Mouse (Mus musculus) c-Kit-positive CD71-negative TER-119-negative erythroid progenitor cells, embryonic 14.5 days (primary cell): ENCODE measurements at regions not wholly inside any gene's neighbourhood (a gene's known extent, or its start where the extent isn't known, plus 50 kb on each side); places are given as distances from the start of the nearest gene placed in this dataset.

Experiments used
- DNase-seq: peaks from one replicate; pipeline ENCODE4 v3.0.0-alpha.2; 2013; ENCODE audit warnings: low read depth

DNA sequence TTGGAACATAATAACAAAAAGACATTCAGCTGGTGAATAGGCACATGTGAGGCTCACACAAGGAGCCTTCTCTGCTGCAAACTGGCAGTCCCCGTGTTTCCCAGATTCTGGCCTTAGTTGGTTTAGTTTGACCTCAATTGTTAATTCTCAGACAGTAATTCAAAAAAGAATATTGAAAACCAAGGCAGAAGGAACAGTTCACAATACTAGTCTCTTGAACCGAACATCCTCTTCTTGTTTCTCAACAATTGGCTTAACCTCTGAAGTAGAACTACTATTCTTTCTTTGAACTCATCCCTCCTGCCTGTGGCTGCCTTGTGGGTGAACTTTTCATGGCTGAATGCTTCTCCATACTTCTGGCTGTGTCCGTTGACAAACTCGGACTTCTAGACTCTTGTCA lies 110.4 kb upstream of the Neil3 start:
- no peak for DNase-seq

DNA sequence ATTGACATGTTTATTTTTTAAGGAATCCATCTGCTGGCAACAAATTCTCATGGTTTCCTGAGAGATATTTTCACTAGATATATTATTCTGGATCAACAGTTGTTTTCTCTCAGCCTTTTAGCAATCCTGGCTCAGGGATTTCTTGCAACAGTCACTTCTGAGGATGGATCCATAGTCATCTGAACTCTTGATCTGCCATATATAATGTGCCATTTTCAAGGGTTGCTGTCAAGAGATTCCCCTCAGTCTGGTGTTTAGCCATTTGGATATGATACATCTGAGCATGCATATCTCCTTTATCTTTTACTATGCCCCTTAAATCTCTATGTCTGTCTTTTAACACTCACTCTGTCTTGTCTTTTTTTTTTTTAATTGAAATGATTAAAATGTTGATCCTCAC lies 130.3 kb upstream of the Neil3 start:
- no peak for DNase-seq

DNA sequence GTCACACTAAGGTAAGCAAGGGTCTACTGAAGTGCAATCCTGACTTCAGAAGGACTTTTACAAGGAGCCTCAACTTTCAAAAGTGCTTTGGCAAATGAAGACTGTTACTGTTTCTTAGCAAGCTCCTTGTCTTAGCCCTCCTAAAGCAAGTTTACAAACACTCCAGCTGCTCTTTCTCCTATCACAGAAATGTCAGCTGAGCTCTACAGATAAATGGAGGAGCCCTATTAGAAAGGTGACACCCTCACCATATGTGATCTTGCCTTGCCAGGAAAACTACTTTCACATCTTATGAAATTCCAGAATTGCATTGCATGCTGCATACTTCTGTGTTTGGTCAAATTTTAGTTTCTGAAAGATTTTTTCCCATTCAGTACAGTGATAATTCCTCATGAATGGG lies 136.6 kb upstream of the Neil3 start:
- DNase-seq, result no peak

DNA sequence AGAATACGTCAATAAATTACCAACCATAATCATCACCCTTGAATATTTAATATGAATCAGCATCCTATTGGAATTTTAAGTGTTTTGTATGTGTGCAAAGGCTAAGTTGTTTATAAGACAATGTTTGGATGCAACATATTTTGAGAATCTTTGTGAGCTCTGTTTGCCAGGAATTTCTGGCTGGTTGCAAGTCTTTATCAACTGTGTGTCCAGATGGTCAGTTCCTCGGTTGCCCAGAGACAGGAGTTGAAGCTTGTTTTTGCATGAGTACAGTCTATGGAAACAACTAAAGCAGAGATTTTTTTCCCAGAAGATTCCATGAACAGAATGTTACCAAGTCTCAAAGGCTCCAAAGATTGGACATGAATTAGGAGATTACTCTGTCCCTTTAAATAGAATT lies 142.0 kb upstream of the Neil3 start:
- DNase-seq, result no peak

DNA sequence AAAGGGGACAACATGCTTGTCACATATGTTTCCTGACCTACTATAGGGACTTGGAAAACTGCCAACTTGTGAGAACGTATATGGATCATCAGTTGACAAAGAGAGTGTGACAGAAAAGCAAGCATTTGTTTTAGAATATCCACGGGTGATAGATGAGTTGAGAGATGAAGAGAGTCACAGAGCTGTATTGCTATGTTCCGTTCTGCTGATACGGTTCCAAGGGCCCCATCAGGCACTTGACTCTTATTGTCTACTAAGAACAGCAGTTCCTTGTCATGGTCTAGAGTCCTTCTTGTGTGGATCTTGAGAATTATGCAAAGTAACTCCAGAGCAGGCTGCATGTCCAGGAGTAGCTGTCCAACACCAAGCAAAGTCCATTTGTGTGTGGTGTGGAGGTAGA lies 143.0 kb upstream of the Neil3 start:
- no peak for DNase-seq

DNA sequence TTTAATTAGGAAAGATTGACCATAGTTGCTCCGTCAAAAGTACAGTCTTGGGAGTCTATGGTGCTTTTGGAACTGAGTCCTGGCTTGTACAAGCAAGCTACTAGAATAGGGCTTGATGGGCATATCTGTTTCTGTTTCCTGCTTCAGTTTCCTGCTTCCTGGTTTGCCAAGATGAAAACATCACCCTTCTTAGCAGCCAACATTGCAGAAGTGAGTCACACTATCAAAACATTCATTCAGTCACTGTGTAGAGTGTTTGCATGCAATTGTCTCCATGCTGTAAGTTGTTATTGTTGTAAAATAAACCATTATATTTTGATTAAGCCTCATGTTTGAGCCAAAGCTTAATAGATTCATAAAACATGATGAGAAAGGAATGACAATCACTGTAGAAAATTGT lies 149.3 kb upstream of the Neil3 start:
- no peak for DNase-seq

DNA sequence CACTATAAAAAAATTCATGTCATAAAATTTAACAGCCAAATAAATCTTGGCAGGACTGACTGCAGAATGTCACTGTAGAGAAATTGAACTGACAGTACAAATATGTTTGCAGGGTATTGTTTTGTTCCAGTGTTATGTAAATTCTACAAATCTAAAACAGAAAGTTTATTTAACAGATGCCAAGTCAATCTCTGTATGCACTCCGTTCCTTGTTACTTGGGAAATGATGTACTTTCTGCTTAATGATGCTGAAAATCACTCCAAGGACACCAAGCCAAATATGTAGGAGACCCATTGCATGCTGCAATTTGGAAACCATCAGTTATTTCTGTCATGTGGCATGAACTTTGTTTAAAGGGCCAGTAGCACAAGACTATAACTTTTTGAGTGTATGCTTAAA lies 182.3 kb upstream of the Neil3 start:
- DNase-seq, result no peak

DNA sequence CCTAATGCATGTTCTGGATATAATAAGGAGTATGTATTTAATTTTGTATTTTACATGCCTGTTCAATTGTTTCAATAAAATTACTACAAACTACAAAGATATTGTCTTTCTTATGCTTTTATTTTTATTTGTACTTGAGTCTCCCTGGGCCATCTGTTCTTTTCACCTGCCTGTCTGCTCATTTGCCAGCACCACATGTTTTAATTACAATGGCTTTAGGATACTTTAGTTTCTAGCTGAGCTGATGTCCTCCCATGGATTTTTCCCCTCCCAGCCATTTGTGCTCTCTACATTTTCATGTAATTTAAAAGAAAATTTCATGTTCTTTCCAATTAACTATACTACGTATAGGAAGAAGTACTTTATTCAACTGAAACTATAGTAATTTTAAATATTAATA lies 188.5 kb upstream of the Neil3 start:
- no peak for DNase-seq

DNA sequence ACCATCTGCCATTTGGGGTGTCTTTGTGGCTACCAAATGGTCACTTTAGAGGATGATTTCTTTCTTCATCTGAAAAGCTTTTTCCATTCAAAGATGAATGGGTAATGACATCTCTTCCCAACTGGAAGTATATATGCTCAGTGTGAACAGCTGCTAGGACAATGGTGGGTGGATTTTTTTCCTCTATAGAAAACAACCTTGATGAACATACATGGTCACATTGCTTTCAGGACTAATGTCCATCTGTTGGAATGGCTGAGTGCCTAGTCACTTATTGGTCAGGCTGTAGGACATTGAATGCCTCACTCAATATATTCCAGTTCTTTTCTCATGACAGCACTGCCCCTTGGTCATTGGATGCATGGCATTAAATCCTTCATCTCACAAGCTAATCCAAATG lies 209.0 kb upstream of the Neil3 start:
- DNase-seq, result no peak

DNA sequence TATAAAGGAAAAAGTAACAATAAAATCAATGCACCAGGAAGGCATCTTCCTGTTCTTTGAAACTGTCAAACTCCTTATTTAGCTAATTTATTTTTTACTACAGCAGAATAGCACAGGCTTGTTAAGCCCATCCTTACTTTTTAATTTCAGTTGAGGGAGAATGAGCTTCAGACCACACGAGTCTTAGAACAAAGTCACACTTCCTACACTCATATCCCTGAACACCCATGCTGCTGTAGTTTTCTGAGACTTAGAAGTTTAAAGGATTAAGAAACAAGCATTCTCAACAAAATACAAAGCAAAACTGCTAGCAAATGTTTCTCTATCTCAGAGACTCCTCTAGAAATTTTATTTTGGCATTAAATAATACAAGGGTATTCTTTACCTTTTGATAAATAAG lies 208.8 kb upstream of the Vegfc start:
- no peak for DNase-seq

DNA sequence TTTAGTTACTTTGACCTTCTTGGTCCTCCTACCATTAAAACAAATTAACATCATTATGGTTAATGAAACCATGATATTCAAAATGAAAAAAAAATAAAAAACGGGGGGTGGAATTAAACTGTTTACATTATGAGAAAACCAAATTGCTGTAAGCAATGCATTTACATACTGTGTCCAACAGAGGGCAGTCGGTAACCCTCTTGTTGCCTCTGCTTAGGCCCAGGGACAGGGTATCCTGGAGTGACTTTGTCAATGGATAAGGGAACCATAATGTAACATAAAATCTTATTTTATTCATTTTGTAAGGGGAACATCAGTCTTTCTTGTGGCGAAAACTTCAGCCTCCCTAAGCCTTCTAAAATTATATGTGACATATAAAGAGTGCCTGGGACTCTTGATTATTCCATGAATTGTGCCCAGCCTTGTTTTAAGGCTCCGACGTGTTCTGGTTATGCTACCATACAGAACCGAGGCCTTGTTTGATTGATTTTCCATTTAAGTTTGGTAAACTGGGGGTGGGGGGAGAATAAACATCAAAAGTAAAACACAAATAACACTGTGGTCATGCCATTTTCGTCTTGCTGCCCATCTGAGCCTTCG lies 207.3 kb upstream of the Vegfc start:
- DNase-seq, result peak; percentile 3

DNA sequence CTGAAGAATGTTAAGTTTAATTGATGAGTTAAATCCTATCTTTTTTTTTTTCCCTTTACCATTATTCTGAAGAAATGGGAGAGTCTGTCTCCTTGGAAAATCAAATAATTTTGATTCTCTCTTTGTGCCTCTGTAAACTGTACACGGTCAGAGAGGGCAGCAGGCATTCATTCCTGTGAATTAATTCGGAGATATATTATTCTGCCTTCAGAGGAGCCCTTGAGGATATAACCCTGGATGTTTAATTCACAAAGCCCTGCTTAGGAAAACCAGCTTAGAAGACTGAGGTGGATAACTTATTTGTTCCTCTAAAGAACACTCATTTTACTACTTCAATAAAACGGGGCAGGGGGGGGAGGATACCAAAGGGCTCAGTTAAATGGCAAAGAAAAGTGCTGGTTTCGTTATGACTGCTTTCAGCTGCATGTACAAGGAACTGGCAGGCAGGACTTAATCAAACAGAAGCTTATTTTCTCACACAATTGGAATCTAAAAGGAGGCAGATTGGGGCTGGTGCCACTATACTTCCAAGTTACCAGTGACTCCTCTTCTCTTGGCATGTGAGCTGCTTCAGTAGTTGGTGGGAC lies 205.3 kb upstream of the Vegfc start:
- DNase-seq, result no peak

DNA sequence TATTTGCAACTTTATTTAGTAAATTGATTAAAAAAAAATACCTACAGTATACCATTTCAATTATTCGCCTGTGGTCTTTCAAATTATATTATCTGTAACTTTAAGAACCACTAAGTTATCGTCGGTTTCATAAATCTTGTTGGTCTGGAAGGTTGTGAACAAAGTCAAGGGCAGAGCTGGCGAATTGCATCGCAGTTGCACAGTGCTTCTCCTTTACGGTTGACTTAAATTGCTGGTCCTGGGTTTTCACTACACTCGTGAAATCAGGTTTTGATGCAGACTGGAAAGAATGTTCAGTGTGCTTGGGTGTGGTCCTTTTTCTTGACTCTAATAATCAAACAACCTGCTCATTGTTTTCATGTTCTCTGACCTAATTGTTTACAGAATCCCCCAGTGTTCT lies 198.6 kb upstream of the Vegfc start:
- no peak for DNase-seq

DNA sequence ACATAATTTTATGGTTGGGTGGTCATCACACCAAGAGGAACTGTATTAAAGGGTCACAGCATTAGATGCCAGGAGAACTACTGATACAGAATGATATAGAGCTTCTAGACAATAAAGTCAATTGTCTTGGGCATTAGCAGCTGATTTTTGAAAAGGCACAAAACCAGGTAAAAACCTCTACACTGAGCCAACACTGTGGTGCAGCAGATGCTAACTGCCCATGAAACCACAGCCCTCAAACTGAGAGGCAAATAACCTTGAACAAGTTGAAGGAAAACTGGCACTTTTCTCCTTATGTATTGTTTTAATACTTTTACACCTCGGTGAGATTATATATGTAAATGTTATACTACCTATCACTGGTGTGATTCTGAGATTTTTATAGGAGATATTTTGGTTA lies 195.9 kb upstream of the Vegfc start:
- DNase-seq, result no peak

DNA sequence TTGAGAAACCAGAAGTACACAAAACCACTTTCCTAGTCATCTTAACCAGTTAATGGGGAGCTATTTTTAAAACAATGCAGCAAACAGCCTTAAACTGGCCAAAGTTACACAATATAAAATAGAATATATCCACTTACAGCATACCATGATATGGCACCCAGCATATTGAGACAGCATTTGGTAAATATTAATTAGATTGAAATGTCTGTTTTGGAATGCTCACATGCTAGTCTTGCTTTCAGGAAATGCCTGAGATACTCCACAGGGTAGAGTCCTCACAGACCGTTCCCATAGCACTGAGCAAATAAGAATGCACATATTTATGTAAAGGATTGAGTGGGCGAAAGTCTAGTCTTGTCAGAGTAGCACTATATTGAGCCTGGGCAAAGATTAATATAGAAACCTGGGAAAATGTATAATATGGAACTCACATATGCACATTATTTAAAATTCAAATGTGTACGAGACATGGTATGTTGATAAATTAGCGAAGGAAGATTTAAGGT lies 185.1 kb upstream of the Vegfc start:
- DNase-seq, result no peak

DNA sequence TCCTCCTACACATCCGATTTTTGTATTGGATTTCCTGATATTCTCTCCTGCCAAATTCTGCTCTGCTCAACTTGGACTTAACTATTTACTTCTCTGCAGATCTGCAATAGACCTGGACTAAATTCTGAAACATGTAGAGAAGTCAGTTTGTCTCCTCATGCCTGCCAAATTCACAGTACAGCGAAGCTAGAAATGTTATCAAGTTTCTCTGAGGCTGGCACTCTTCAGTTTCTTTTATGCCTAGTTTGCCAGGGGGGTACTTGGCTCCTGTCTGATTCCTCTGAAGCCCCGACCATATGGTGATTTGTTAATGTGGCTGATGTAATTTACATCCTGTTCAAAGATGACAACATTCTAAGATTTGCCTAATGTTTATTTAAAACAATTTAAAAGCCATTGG lies 184.6 kb upstream of the Vegfc start:
- no peak for DNase-seq

DNA sequence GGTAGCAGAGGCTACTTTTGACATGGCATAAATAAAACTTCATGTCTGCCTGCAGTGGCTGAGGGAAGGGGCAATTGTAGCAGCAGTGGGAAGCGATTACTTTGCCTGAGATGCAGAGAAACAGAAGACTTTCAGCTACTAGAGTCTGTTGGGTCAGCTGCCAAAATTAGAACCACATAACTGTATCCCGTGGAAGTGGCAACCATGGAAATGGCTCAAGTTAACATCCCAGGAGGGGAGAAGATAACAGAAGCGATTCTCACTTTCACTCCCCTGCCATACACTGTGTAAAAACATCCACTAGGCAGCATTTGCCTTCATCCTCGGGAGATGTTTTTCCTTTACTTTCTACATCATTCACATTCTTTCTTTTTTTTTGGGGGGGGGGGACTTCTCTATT lies 155.1 kb upstream of the Vegfc start:
- DNase-seq, result no peak

DNA sequence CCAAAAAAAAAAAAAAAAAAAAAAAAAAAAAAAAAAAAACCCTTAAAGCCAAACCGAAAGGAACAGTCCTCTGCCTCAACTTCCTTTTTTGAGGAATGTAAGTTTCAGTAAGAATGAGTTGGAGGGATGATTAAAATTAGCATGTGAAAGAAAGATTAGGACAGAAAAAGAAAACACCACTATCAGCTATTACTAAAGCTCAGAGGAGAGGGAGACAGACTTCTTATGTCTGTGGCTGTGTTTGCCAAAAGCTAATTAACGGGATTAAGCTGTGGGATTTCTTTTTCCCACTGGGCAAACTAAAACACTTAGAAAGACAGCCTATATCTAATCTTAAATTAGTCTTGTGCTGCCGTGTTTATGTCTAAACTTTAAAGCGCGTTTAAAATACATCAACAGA lies 146.7 kb upstream of the Vegfc start:
- no peak for DNase-seq

DNA sequence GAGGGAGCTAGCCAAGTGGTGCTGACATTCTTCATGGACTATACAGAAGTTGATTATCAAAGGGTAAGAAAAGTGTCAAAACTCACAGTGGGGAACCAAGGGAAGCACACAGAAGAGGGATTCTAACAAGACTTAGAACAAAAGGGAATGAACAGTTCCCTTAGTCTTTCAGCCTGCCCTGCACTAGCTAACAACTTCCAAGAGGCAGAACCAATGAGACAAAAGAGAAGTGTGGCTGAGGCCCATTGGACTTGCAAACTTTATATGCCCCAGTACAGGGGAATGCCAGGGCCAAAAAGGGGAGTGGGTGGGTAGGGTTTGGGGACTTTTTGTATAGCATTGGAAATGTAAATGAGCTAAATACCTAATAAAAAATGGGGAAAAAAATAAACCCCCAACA lies 139.0 kb upstream of the Vegfc start:
- DNase-seq, result no peak

DNA sequence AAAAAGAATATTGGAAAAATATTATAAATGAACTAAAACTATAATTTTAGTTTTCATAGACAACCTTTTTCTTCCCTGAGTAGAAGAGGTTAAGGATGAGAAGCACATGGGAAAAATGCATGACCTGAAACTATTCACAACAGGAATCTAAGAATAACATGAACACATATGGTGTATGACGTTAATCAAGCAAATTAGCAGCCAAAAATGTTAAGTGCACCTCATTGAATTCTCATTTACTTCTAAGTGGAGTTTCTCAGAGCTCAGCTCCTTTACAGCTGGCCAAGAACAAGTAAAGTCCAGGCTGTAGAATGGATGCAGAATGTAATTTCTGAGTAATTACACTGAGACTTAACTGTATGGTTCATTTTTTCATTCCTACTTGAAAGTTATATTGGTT lies 137.9 kb upstream of the Vegfc start:
- DNase-seq, result no peak

DNA sequence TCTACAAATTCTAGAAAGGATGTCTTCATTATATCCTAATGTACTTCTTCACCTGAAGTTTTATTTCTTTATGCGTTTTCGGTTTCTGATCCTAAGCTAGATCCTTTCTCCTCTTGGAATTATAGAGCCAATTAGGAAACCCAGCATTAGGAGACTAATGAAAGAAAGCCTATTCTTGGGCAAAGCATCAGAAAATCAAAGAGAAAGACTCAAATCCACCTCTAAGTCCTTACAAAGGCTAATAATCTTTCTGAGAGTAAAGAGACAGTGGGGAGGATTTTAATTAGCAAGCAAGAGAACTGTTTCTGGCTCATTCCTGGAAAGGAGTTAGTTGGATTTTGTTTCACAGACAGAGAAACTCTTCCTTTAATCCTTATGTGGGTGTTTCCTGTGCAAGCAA lies 136.3 kb upstream of the Vegfc start:
- DNase-seq, result no peak

DNA sequence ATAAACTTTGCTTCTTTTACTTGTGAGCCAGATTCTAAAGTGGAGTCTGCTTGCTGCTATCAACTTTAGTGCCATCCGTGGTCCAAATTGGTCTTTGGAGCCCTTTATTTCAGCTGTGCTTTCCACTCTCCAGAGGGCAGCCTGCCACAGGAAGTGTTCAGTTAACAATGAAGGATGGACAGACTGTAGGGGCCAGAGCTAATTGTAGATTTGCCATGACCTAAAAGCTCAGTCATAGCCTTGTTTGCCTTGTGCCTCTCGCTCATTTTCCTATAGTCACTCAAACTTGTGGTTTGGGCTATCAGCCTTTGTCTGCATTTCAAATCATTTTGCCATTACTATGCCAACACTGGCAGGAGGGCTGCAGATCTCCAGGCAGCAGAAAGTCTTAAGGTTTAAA lies 131.8 kb upstream of the Vegfc start:
- no peak for DNase-seq

DNA sequence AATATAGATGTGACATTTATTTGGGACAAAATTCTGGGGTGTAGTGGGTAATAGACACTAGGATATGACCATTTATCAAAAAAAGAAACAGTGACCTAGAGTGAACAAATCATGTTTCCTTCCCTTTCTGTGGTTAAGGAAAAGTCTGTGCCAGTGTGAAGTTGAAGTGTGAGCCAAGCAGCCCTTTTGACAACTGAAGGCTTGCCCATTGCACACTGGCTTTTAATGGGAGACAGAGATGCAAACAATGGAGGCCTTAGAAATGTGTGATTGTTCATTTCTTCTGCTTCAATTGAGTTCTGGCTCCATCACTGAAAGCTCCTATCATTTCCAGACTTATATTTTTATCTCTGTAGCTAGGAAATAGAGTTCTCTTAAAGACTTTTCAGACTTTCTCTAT lies 130.0 kb upstream of the Vegfc start:
- no peak for DNase-seq

DNA sequence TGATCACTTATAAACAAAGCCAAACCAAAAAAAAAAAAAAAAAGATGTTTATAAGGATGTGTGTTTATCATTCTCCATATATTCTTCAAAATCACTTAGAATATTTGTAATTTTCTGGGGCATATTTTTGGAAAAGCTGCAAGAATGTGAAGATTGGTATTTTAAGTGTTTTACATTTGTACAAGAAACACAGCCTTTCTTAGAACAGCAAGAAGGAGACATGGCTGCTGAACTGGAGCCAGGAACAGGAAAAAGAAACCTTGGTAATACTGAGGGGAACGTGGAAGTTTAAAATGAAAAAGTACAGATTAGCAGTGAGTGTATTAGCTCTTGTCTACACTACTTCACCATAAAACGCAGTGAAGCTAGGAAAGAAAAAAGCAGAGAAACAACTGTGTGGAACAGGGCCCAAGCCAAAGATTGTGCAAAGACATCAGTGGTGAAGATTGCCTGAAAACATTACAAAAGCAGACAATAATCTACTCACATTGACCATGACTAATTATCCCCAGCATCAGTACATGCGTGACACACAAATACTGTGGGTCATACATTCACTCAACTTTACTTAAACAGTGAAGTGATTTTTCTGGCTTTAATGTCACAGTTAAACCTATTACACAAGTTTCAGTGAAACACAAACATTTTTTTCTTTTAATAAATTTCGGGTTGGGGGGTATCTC lies 122.8 kb upstream of the Vegfc start:
- DNase-seq, result no peak
